Mouse (Mus musculus) CH12.LX (cell line): ENCODE measurements around the gene Gm12184.

Experiments
- CHD2 ChIP-seq: IDR thresholded peaks from 2 replicates; pipeline ENCODE4 v1.6.1; 2011; ENCODE audit warnings: low read length, improper control_type of control experiment
- CTCF ChIP-seq, 2 experiments: IDR thresholded peaks in 1 of 2; conservative IDR thresholded peaks in 1 of 2; 2 replicates each; pipeline ENCODE4 v1.5.1; 2011 to 2012; ENCODE audit warnings: low read depth in 2 of 2, low read length in 2 of 2, improper control_type of control experiment in 1 of 2, inconsistent platforms in 1 of 2, mild to moderate bottlenecking in 1 of 2, moderate library complexity in 1 of 2

- TF ChIP-seq CTCF (conservative IDR thresholded peaks at IDR 0.05 in 1 of 2, IDR thresholded peaks at IDR 0.05 in 1 of 2; ENCODE audit: low read depth in 2 of 2, low read length in 2 of 2) (no peak), CHD2 (no peak)
Observed at GRCm38 (mm10) chr11:48870781-48871180, 44.3 kb upstream of the Gm12184 start.
